Mouse (Mus musculus): ENCODE results near the gene Slc4a8.
A peak's percentile ranks its signal among the peaks of the same experiment; 100 is the strongest.

Slc4a8 gene

GRCm38 (mm10) chr15:100761419-100762185 lies at the start of gene Slc4a8:
TSS of gene Slc4a8 (plus strand) at chr15:100761747.
- DNase-seq (ENCODE audit: low read depth, low spot score), result peak; percentile 85

DNA sequence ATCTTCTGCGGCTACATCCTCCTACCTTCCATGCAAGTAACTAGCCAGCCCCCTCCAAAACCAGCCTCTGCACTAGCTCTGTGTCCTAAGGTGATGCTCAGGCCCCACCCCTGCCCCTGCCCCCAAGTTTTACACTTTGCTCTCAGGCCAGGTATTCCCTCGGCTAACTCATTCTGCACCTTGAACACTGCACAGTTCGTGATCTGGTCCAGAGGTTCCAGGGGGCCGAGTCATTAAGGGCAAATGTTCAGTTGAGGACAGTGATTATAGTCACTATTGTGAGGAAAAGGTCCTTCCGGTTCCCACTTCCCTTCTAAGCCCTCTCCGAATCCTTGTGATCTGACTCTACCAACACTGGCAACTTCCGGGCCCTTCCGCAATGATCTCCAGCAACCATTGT lies 47.1 kb upstream of the Slc4a8 start:
- no peak for DNase-seq (ENCODE audit: low read depth, low spot score)

- DNase-seq (ENCODE audit: low read depth, low spot score), result no peak
These were observed 46.1 kb upstream of the Slc4a8 start for GRCm38 (mm10) chr15:100715399-100715993.

- no peak for DNase-seq (ENCODE audit: low read depth, low spot score)
These were observed 43.6 kb upstream of the Slc4a8 start for GRCm38 (mm10) chr15:100717933-100718332.

GRCm38 (mm10) chr15:100718572-100718971 lies 43.0 kb upstream of the Slc4a8 start:
- DNase-seq (ENCODE audit: low read depth, low spot score), result no peak

- DNase-seq (ENCODE audit: low read depth, low spot score), result no peak
These were observed 42.3 kb upstream of the Slc4a8 start for GRCm38 (mm10) chr15:100719217-100719616.

GRCm38 (mm10) chr15:100720066-100720465 lies 41.5 kb upstream of the Slc4a8 start:
- no peak for DNase-seq (ENCODE audit: low read depth, low spot score)

GRCm38 (mm10) chr15:100721445-100721844 lies 40.1 kb upstream of the Slc4a8 start:
- DNase-seq (ENCODE audit: low read depth, low spot score), result no peak

GRCm38 (mm10) chr15:100722026-100722425 lies 39.5 kb upstream of the Slc4a8 start:
- no peak for DNase-seq (ENCODE audit: low read depth, low spot score)

GRCm38 (mm10) chr15:100722564-100722963 lies 39.0 kb upstream of the Slc4a8 start:
- no peak for DNase-seq (ENCODE audit: low read depth, low spot score)

DNA sequence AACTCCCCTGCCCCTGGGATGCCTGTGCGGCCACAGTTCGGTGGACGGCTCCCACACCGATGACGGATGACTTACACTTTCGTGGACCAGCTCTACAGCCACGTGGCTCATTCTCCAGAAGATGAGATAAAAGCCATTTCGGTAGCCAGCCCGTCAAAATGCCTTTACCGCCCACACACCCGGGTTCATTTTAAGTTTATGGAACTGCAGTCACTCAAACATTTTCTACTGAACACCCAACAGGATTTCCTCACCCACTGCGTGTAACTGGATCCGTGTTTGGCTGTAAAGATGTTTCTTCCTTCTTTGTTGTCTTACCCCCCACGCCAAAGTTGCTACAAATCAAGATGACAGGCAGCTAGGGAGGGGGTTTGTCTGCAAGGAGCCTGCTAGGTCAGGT lies 38.0 kb upstream of the Slc4a8 start:
- no peak for DNase-seq (ENCODE audit: low read depth, low spot score)

- DNase-seq (ENCODE audit: low read depth, low spot score), result no peak
These were observed 34.8 kb upstream of the Slc4a8 start for GRCm38 (mm10) chr15:100726721-100727120.

DNA sequence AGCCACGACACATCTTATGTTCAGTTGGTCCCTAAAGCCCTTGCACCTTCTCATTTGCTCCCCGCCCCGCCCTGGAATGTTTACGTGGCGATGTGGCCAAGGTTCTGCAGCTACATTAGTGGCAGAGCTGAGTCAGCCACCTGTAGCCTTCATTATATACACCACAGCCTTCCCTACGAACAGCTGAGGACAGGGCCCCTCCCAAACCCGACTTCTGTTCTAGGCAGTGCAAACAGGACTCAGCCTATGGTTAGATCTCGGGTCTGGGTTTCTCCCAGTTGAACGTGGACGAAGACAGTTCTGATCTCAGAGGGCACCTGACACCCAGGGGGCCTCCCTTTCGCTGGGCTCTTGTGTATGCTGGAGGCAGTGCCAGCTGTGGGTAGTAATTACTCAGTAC lies 33.7 kb upstream of the Slc4a8 start:
- no peak for DNase-seq (ENCODE audit: low read depth, low spot score)

DNA sequence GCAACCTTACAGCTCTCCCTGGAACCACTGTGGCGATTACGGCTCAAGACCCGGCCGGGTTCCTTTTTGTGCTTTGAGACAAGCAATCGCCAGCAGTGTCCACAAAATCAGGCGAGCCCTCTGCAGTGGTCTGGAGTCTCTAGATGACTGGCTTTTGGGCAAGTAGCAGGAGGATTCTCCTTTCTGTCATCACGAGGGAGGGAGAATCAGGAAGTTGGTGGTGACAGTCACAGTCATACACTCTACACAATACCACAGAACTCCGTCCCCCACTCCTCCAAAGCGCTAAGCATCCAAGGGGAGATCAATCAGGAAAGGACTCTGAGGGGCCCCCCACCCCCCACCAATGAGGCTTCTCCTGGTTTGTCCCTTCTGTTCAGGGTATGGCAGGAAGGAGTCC lies 33.0 kb upstream of the Slc4a8 start:
- no peak for DNase-seq (ENCODE audit: low read depth, low spot score)

DNA sequence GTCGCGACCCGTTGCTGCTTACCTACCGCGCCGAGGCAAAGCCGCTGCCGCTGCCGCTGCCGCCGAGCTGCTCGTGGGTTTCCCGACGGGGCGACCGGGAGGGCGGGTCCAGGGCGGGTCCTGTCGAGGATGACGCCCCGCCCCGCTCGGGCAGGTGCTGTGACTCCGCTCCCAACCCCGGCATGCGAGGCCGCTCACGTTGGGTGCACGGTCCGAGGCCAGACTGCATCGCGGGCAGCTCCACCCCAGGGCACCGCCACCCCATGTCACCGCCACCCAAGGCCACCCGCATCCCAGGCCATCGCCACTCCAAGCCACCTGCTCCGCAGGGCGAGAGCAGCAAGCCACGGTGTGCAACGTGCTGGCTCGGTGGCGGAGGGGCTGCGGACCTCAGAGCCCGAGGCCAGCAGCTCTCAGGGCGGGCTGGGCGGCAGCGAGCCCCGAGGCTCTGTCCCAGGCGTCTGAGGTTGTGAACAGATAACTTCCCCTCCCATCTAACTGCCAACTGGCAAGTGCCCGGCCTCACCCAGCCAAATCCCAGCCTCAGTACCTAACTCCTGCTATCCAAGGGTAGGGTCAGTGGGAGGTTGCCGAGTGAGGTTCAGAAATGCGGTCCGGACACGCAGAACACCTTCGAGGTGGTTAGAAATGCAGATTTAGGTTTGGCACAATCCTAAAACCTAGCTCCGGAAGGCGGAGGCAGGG lies 32.1 kb upstream of the Slc4a8 start, which contains the start of gene Galnt6:
Galnt6 (minus strand) TSS at position 96 of the 705 bp plus-strand sequence.
- DNase-seq (ENCODE audit: low read depth, low spot score), result no peak

GRCm38 (mm10) chr15:100731081-100731480 lies 30.5 kb upstream of the Slc4a8 start:
- no peak for DNase-seq (ENCODE audit: low read depth, low spot score)

- no peak for DNase-seq (ENCODE audit: low read depth, low spot score)
These were observed 29.0 kb upstream of the Slc4a8 start for GRCm38 (mm10) chr15:100732580-100732979.

DNA sequence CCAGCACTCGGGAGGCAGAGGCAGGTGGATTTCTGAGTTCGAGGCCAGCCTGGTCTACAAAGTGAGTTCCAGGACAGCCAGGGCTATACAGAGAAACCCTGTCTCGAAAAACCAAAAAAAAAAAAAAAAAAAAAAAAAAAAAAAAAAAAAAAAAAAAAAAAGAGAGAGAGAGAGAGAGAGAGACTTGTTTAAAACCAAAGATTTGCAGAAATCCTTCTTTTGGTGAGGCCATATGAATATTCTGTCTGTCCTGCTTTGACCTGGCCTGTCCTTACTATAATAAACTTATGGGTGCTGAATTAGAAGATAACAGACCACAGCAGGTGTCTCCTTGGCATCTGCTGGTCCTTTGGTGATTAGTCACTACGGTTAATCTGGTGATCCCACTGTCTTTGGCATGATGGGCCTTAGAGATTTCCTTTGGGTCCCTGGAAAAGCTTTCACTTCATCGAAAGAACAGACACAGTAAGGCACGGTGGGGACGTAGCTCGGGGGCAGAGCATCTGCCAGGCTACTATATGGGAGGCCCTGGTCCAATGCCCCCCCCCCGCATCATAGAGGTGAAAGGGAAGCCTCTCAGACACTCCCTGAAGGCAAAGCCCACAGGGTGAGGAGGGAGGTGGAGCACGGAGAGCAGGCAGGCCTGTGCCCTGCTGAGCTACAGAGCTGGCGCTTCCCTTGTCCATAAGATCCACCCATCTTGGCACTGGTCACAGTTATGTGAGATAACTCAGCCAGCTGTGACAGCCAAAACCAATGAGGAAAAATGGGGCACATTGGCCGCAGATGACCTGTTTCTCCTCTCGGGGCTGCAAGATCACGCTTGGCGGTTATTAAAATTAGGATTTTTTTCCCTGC lies 26.2 kb upstream of the Slc4a8 start:
- DNase-seq (ENCODE audit: low read depth, low spot score), result no peak

DNA sequence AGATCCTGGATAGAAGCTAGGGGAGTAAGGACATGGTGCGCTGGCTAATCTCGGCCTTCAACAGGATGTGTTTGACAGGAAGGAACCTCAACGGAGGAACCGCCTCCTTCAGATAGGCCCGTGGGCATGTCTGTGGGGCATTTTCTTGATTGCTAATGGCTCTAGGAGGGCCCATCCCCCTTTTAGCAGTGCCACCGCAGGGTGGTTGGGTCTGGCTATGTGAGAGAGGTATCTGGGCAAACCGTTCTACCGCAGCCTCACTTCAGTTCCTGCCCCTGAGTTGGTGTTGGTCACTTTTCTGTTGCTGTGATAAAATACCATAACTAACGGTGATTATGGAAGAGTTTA lies 25.6 kb upstream of the Slc4a8 start:
- DNase-seq (ENCODE audit: low read depth, low spot score), result no peak

DNA sequence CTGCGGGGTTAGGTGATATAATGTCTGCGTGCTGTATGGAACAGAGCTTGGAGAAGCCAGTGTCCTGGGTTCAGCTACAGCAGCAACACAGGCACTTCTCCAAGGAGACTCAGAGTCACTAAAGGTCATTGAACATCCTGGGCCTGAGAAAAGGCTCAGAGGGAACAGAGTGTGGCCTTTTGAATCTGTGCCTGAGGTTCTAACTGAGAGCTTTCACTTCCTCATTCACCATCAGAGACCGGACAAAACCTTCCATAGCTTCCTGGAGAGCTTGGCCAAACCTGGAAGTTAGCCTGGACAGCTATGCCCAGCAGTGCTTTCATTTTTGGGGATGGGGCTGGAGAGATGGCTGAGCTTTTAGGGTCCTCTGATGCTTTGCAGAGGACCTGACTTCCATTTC lies 23.9 kb upstream of the Slc4a8 start:
- DNase-seq (ENCODE audit: low read depth, low spot score), result no peak

DNA sequence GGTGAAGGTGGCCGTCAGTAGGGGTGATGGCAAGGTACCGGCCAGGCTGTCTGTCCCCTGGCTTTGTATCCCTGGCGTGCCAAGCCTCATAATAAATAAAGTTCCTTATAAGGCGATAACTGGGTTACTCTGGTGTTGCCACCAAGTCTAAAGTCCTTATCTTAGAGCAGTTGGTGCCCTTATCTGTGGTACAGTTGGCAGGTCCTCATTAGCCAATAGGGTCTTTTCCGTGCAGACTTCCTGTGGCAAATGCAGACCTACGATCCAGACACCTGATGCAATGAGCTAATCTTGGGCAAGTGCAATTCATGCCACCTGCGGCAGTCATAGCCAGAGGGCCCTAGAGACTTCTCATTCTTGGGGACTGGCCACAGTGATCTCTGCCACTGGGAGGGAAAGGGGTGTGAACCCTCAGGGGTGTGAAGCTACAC lies 23.2 kb upstream of the Slc4a8 start:
- DNase-seq (ENCODE audit: low read depth, low spot score), result no peak

GRCm38 (mm10) chr15:100739442-100739841 lies 22.1 kb upstream of the Slc4a8 start:
- DNase-seq (ENCODE audit: low read depth, low spot score), result no peak
